Mouse (Mus musculus): ENCODE results near the gene Cyp3a44. TPM values are rescaled to one million over a fixed set of nuclear protein-coding genes. Genes with fewer than 3 reads are reported as not detected.
"Not testable (repeated sequence)": the region's sequence is repeated elsewhere in the genome, so short reads cannot be mapped to it uniquely, and the experiment has no call there.

Gene Cyp3a44
- not detected in 2 replicates for polyA plus RNA-seq (2012; rRNA removed)

DNA sequence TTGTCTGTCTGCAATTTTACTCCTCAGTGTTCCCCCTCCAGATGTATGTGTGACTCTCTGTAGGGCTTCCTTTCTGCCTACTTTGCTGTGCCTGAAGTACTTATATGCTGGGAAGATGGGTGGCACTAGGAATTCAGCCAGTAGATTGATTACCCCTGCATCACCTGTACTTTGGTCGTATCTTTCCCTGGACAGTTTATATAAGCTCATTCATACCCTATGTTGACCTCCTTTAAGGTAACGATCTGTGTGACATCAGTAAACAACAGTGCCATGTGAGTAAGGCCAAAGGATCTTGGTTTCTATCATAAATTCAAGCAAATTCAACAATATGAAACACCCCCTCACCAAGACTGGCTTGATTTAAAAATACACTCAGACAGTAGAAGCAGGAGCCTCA is at the start of gene Cyp3a44:
TSS of gene Cyp3a44 (minus strand) at position 79 of the 400 bp plus-strand sequence.
- H3K4me3 ChIP-seq (replicated peaks; ENCODE audit: insufficient read depth, low read depth, low read length); H3K4me1 ChIP-seq (ENCODE audit: control insufficient read depth, insufficient read depth, low read length); H3K27me3 ChIP-seq (ENCODE audit: control insufficient read depth, insufficient read depth, low read length); DNase-seq; H3K27ac ChIP-seq (ENCODE audit: insufficient read depth, low read length): not testable (repeated sequence)
- whole genome bisulfite sequencing: 63% methylated on average over 2 of the region's 2 CpGs

GRCm38 (mm10) chr5:145800229-145800628 is 5.4 kb downstream of the Cyp3a44 start:
- not testable (repeated sequence) for H3K4me3 ChIP-seq (replicated peaks; ENCODE audit: insufficient read depth, low read depth, low read length); H3K27me3 ChIP-seq (ENCODE audit: control insufficient read depth, insufficient read depth, low read length); H3K27ac ChIP-seq (ENCODE audit: insufficient read depth, low read length); H3K4me1 ChIP-seq (ENCODE audit: control insufficient read depth, insufficient read depth, low read length); DNase-seq

DNA sequence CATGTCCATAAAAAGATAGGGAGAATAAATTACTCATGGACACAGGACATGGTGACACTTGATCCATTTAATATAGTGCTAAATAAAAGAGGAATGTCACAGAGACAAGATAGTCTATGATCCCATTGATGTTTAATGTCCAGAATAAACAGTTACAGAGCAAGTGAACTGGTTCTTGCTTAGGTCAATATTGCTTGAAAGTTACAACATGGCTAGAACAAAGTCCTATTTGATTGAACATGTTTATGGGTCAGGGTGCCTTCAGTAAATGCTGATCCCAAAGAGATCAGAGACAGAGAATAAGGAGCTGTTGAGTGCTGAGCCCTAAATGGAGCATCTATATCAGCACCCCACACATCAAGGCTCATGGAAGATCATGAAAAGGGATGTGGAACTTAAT is 12.4 kb downstream of the Cyp3a44 start:
- H3K4me3 ChIP-seq (replicated peaks; ENCODE audit: insufficient read depth, low read depth, low read length); DNase-seq; H3K27me3 ChIP-seq (ENCODE audit: control insufficient read depth, insufficient read depth, low read length): not testable (repeated sequence)

DNA sequence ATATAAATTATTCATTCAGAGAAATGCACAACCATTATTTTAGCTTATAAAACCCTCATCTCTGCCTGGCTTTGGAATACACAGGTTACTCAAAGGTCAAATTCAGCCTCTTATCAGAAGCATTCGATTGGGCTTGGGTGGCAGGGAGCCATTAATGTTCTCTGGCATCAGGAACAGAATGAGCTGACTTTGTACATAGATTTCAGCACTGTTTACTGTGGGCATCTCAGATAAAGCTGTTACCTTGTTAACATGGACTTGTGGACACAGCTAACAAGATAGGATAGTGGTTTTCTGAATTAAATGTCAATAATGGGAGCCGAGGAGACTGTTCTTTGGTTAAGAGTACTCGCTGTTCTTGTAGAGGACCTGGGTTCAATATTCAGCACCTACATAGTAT is 68.2 kb downstream of the Cyp3a44 start:
- not testable (repeated sequence) for H3K4me1 ChIP-seq (ENCODE audit: control insufficient read depth, insufficient read depth, low read length); DNase-seq; H3K27ac ChIP-seq (ENCODE audit: insufficient read depth, low read length); H3K4me3 ChIP-seq (replicated peaks; ENCODE audit: insufficient read depth, low read depth, low read length); H3K27me3 ChIP-seq (ENCODE audit: control insufficient read depth, insufficient read depth, low read length)
- WGBS: 64% methylated on average over 3 of the region's 3 CpGs

More for the DNA sequence above, 12.4 kb downstream of the Cyp3a44 start:
- not testable (repeated sequence) for H3K4me1 ChIP-seq (ENCODE audit: control insufficient read depth, insufficient read depth, low read length); H3K27ac ChIP-seq (ENCODE audit: insufficient read depth, low read length)

Other genes starting within 250 kb of the Cyp3a44 start
- gene Cyp3a41b, start 221.1 kb downstream of the Cyp3a44 start, polyA plus RNA-seq (2012; rRNA removed): not detected in 2 replicates
- gene Cyp3a41a, start 85.7 kb downstream of the Cyp3a44 start, polyA plus RNA-seq (2012; rRNA removed): not detected in 2 replicates
- gene Cyp3a11, start 74.1 kb upstream of the Cyp3a44 start, polyA plus RNA-seq (2012; rRNA removed): not detected in 2 replicates
- gene Cyp3a25, start 203.7 kb upstream of the Cyp3a44 start, polyA plus RNA-seq (2012; rRNA removed): not detected in 2 replicates

All from cerebellum, adult 2 months (tissue).